Mouse (Mus musculus): Measurements from ENCODE around the gene 1810010D01Rik.

DNA sequence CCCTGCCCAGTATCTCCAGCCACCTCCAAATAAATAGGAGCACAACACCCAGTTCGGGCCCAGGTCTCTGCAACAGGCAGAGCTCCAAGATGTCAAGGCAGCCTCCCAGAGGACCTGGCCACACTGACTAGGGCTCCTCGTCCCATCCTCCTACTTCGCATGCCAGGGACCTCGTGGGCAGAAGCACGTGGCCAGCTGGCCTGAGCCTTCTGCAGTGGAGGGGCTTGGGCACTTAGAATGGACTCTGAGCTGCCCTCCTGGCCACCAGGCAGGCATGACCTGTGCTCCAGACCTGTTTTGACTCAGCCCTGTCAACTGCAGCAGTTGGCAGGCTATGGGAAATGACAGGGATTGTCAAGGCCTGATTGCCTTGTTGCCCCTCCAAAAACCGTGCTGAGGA is 17.7 kb upstream of the 1810010D01Rik start:
- TF ChIP-seq CTCF (IDR thresholded peaks at IDR 0.05; ENCODE audit: borderline replicate concordance, control insufficient read depth, extremely low read depth, insufficient read depth, low read length, poor library complexity) (no peak), POLR2A (IDR thresholded peaks at IDR 0.05; ENCODE audit: control insufficient read depth, extremely low read depth, insufficient read depth, low read length, poor library complexity) (no peak)

All from thymus, adult 2 months (tissue).